Mouse (Mus musculus): Measurements from ENCODE around the gene Smim26. TPM values are rescaled to one million over a fixed set of nuclear protein-coding genes. Genes with fewer than 3 reads are reported as not detected.

Smim26 gene
- polyA plus RNA-seq, 1 experiment, result 14.3 TPM

DNA sequence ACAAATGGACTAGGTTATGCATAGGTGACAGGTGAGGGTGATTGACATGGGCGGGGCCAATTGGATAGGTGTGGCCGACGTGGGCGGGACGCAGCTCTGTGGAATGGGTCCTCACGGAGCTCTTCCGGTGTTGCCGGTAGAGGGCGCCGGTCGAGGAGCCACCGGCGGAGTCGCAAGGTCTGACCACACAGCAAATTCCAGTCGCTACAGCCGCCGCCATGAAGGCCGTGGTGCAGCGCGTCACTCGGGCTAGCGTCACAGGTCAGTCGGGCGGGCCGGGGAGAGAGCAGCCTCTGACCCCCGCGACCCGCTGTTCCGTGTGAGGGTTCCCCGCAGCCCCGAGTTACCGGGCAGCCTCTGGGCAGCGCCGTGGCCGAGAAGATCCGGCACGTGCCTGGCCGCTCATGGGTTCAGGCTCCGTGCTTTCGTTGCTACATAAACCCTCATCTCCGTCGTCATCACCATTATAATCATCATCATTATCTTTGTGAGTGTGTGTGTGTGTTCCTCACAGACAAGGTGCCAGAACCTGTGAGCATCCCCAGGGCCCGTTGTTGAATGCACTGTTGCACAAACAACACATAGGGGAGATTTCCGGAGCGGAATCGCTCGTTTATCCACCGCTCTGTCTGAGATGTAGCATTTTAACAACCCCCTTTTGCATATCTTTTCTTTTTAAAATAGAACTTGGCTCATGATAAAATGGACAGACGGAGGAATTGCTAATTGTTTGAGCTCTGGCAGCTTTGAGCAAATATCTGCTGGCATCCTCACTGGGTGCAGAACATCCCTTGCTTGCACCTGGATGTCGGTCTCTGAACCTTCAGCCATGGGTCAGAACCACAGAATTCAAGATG is 6.2 kb downstream of the Smim26 start, which contains the start of gene Dtd1:
Gene Dtd1 (plus strand): TSS at position 67 of the 857 bp plus-strand sequence.
- TF ChIP-seq POLR2A (IDR thresholded peaks at IDR 0.05; ENCODE audit: insufficient read depth, low read length) (peak; percentile 90), CTCF (IDR thresholded peaks at IDR 0.05; ENCODE audit: low read depth, low read length) (peak; percentile 78), EP300 (IDR thresholded peaks at IDR 0.05; ENCODE audit: insufficient read depth, low read depth, low read length) (no peak)
- Histone ChIP-seq H3K27ac (ENCODE audit: insufficient read depth, low read length) (no peak within 1 kb of the TSS), H3K9me3 (replicated peaks; ENCODE audit: control insufficient read depth, insufficient read depth, low read length, poor library complexity, severe bottlenecking) (no peaks in the 10 kb centered on the region), H3K4me3 (ENCODE audit: low read depth, low read length) (peak within 1 kb of the TSS; percentile 94), H3K27me3 (ENCODE audit: control insufficient read depth, insufficient read depth, low read length, poor library complexity, severe bottlenecking) (no peaks in the 10 kb centered on the region), H3K9ac (ENCODE audit: low read depth, poor library complexity, severe bottlenecking) (peak within 1 kb of the TSS; percentile 91), H3K36me3 (ENCODE audit: control insufficient read depth, insufficient read depth, low read length, poor library complexity, severe bottlenecking) (no peaks in the 10 kb centered on the region), H3K4me1 (ENCODE audit: control insufficient read depth, insufficient read depth, low read length) (no peaks in the 10 kb centered on the region)

DNA sequence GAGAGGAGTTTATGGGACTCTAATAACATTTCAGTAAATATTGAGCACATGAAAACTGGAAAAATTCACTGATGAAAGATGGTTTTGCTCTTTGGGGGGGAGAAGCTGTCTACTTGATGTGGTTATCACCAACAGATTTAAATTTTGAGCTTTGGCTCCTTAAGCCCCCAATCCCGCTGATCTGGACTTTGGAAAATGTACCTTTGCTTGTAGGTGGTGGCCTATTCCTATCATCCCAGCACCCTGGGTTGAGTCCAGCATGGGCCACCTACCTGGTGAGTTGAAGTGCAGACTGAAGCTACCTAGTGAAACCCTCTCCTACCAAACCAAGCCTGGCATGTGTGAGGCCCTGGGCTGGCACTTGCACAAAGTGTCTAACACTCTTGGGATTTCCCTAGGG is 7.7 kb downstream of the Smim26 start:
- H3K27me3 ChIP-seq (ENCODE audit: control insufficient read depth, insufficient read depth, low read length, poor library complexity, severe bottlenecking), result no peaks in the 10 kb centered on the region
- no peaks in the 10 kb centered on the region for H3K4me1 ChIP-seq (ENCODE audit: control insufficient read depth, insufficient read depth, low read length)
- no peak overlapping the region for H3K9ac ChIP-seq (ENCODE audit: low read depth, poor library complexity, severe bottlenecking)
- TF ChIP-seq EP300 (IDR thresholded peaks at IDR 0.05; ENCODE audit: insufficient read depth, low read depth, low read length) (no peak), POLR2A (IDR thresholded peaks at IDR 0.05; ENCODE audit: insufficient read depth, low read length) (no peak), CTCF (IDR thresholded peaks at IDR 0.05; ENCODE audit: low read depth, low read length) (no peak)
- H3K9me3 ChIP-seq (replicated peaks; ENCODE audit: control insufficient read depth, insufficient read depth, low read length, poor library complexity, severe bottlenecking), result no peaks in the 10 kb centered on the region
- H3K36me3 ChIP-seq (ENCODE audit: control insufficient read depth, insufficient read depth, low read length, poor library complexity, severe bottlenecking), result no peaks in the 10 kb centered on the region
- no peak overlapping the region for H3K4me3 ChIP-seq (ENCODE audit: low read depth, low read length)
- no peak overlapping the region for H3K27ac ChIP-seq (ENCODE audit: insufficient read depth, low read length)

DNA sequence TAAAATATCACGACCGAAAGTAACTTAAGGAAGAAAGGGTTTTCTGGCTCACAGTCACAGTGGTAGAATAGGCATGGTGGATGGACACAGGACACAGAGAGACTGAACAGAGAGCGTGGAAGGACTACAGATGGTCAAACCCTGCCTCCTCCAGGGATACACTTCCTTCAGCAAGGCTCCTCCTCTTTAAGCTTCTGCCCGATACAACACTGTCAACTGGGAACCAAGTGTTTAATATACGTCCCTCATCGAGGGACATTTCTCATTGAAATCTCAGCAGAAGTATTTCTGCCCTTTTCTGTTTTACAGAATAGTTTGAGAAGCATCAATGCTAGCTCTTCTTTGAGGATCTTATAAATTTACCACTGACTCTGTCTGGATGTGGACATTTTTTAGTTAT is 20.1 kb downstream of the Smim26 start:
- Histone ChIP-seq H3K4me1 (ENCODE audit: control insufficient read depth, insufficient read depth, low read length) (no peaks in the 10 kb centered on the region), H3K4me3 (ENCODE audit: low read depth, low read length) (no peak overlapping the region), H3K27me3 (ENCODE audit: control insufficient read depth, insufficient read depth, low read length, poor library complexity, severe bottlenecking) (no peaks in the 10 kb centered on the region), H3K27ac (ENCODE audit: insufficient read depth, low read length) (no peak overlapping the region), H3K36me3 (ENCODE audit: control insufficient read depth, insufficient read depth, low read length, poor library complexity, severe bottlenecking) (no peaks in the 10 kb centered on the region), H3K9ac (ENCODE audit: low read depth, poor library complexity, severe bottlenecking) (no peak overlapping the region), H3K9me3 (replicated peaks; ENCODE audit: control insufficient read depth, insufficient read depth, low read length, poor library complexity, severe bottlenecking) (peaks cover 5% of the 10 kb centered on the region)
- no peak for TF ChIP-seq POLR2A (IDR thresholded peaks at IDR 0.05; ENCODE audit: insufficient read depth, low read length)
- no peak for TF ChIP-seq CTCF (IDR thresholded peaks at IDR 0.05; ENCODE audit: low read depth, low read length)
- no peak for TF ChIP-seq EP300 (IDR thresholded peaks at IDR 0.05; ENCODE audit: insufficient read depth, low read depth, low read length)

DNA sequence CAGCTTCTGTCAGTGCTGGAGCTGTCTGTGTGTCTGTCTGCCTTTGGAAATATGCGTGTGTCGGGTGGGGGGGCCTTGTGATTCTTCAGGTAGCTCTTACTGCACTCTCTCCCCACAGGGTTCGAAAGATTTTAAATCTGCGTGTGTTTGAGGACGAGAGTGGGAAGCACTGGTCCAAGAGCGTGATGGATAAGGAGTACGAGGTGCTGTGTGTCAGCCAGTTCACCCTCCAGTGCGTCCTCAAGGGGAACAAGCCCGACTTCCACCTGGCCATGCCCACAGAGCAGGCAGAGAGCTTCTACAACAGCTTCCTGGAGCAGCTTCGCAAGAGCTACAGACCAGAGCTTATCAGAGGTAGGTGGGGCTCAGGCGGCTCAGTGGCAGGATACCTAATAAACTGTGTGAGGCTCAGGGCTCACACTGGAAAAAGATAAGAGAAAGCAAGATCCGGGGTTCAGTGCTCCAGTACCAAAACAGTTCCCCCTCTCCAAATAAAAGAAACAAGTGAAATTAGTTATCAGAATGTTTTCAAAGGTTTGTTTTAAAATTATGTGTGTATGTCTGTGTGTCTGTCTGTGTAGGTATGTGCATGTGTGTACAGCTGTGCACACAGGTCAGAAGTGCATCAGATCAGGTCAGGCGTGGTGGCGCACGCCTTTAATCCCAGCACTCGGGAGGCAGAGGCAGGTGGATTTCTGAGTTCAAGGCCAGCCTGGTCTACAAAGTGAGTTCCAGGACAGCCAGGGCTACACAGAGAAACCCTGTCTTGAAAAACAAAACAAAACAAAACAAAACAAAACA is 23.4 kb downstream of the Smim26 start:
- H3K4me1 ChIP-seq (ENCODE audit: control insufficient read depth, insufficient read depth, low read length), result no peaks in the 10 kb centered on the region
- no peak overlapping the region for H3K9ac ChIP-seq (ENCODE audit: low read depth, poor library complexity, severe bottlenecking)
- TF ChIP-seq EP300 (IDR thresholded peaks at IDR 0.05; ENCODE audit: insufficient read depth, low read depth, low read length) (no peak), CTCF (IDR thresholded peaks at IDR 0.05; ENCODE audit: low read depth, low read length) (no peak), POLR2A (IDR thresholded peaks at IDR 0.05; ENCODE audit: insufficient read depth, low read length) (no peak)
- H3K4me3 ChIP-seq (ENCODE audit: low read depth, low read length), result no peak overlapping the region
- H3K9me3 ChIP-seq (replicated peaks; ENCODE audit: control insufficient read depth, insufficient read depth, low read length, poor library complexity, severe bottlenecking), result no peaks in the 10 kb centered on the region
- no peaks in the 10 kb centered on the region for H3K27me3 ChIP-seq (ENCODE audit: control insufficient read depth, insufficient read depth, low read length, poor library complexity, severe bottlenecking)
- H3K36me3 ChIP-seq (ENCODE audit: control insufficient read depth, insufficient read depth, low read length, poor library complexity, severe bottlenecking), result no peaks in the 10 kb centered on the region
- H3K27ac ChIP-seq (ENCODE audit: insufficient read depth, low read length), result no peak overlapping the region

DNA sequence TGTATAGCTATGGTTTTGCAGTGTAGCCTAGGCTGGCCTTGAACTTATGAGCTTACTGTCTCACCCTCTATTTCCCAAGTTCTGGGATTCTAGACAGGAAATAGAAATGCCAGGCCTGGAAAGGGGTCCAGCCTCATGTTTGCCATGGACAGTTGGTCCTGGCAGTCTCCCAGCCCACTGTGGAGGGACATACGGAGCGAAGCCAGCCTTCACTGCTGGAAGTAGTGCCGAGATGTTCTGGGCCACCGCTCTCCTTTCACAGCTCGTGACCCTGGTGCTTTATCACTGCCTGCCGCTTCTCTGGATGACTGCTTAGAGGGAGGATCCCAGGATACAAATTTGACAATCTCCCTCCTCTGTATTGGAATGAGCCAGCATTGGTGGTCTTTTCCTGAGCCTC is 27.6 kb downstream of the Smim26 start:
- no peaks in the 10 kb centered on the region for H3K27me3 ChIP-seq (ENCODE audit: control insufficient read depth, insufficient read depth, low read length, poor library complexity, severe bottlenecking)
- H3K36me3 ChIP-seq (ENCODE audit: control insufficient read depth, insufficient read depth, low read length, poor library complexity, severe bottlenecking), result no peaks in the 10 kb centered on the region
- no peak overlapping the region for H3K9ac ChIP-seq (ENCODE audit: low read depth, poor library complexity, severe bottlenecking)
- TF ChIP-seq POLR2A (IDR thresholded peaks at IDR 0.05; ENCODE audit: insufficient read depth, low read length) (no peak), EP300 (IDR thresholded peaks at IDR 0.05; ENCODE audit: insufficient read depth, low read depth, low read length) (no peak), CTCF (IDR thresholded peaks at IDR 0.05; ENCODE audit: low read depth, low read length) (no peak)
- H3K4me1 ChIP-seq (ENCODE audit: control insufficient read depth, insufficient read depth, low read length), result no peaks in the 10 kb centered on the region
- H3K4me3 ChIP-seq (ENCODE audit: low read depth, low read length), result no peak overlapping the region
- no peak overlapping the region for H3K27ac ChIP-seq (ENCODE audit: insufficient read depth, low read length)
- H3K9me3 ChIP-seq (replicated peaks; ENCODE audit: control insufficient read depth, insufficient read depth, low read length, poor library complexity, severe bottlenecking), result no peaks in the 10 kb centered on the region; the same call in 1 of the 2 replicates

All from ES-Bruce4 (cell line).